Mouse (Mus musculus) ES-E14 (cell line): ENCODE measurements at regions not wholly inside any gene's neighbourhood (a gene's known extent, or its start where the extent isn't known, plus 50 kb on each side); places are given as distances from the start of the nearest gene placed in this dataset.

Source experiments
- MAFK ChIP-seq: IDR thresholded peaks from 2 replicates; pipeline ENCODE4 v1.6.1; 2014; ENCODE audit warnings: mild to moderate bottlenecking, low read depth, low read length, inconsistent platforms; ENCODE audit not compliant: insufficient read depth
- ZNF384 ChIP-seq: IDR thresholded peaks from 2 replicates; pipeline ENCODE4 v1.6.1; 2012; ENCODE audit warnings: low read depth, low read length, inconsistent platforms

DNA sequence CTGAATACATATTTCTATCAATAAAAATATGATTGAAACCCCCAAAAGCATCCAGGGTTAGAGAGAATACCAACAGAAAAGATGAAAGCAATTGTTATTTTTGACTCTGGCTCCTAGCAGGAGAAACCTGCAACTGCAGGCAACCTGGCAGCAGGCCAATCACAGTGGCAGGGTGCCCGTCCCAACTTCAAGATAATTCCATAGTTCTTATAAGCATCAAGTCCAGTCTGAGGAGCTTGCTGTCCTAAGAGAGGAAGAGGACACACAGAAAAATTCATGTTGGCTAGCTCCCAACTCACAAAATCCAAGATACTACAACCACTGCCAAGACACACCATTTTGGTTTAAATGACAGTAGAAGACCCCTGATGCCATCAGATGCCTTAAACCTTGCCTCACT is 654.9 kb upstream of the B3galt2 start:
- TF ChIP-seq ZNF384 (no peak), MAFK (no peak)
